Mouse (Mus musculus): ENCODE results near the gene Gm49510.

GRCm38 (mm10) chr15:78851505-78852153 is 47.8 kb upstream of the Gm49510 start:
- TF ChIP-seq POLR2A (IDR thresholded peaks at IDR 0.05; ENCODE audit: insufficient read depth, low read depth, low read length) (no peak), CTCF (IDR thresholded peaks at IDR 0.05; ENCODE audit: insufficient read depth, low read depth, low read length) (peak; percentile 92)
